Mouse (Mus musculus): ENCODE data around the gene Prelid3b. TPM values are rescaled to one million over a fixed set of nuclear protein-coding genes. Genes with fewer than 3 reads are reported as not detected.
A peak's percentile ranks its signal among the peaks of the same experiment; 100 is the strongest.

The Prelid3b gene
- total RNA-seq, 1 experiment from 2014 or later = 110 TPM

- ATAC-seq (replicated peaks in 1 of 2; ENCODE audit: insufficient read depth in 1 of 2, low FRiP score in 2 of 2, low TSS enrichment in 1 of 2, low read depth in 1 of 2, poor library complexity in 2 of 2, severe bottlenecking in 2 of 2) = peak; percentile 6 to 14; a peak in 1 of 4 replicates
Observed at GRCm38 (mm10) chr2:174472407-174472806, 474 bp downstream of the Prelid3b start.

- no peak for ATAC-seq (replicated peaks in 1 of 2; ENCODE audit: insufficient read depth in 1 of 2, low FRiP score in 2 of 2, low TSS enrichment in 1 of 2, low read depth in 1 of 2, poor library complexity in 2 of 2, severe bottlenecking in 2 of 2)
Observed at GRCm38 (mm10) chr2:174470786-174471405, 2.0 kb downstream of the Prelid3b start.

- ATAC-seq (replicated peaks in 1 of 2; ENCODE audit: insufficient read depth in 1 of 2, low FRiP score in 2 of 2, low TSS enrichment in 1 of 2, low read depth in 1 of 2, poor library complexity in 2 of 2, severe bottlenecking in 2 of 2) = no peak
Observed at GRCm38 (mm10) chr2:174470333-174470732, 2.5 kb downstream of the Prelid3b start.

- ATAC-seq (replicated peaks in 1 of 2; ENCODE audit: insufficient read depth in 1 of 2, low FRiP score in 2 of 2, low TSS enrichment in 1 of 2, low read depth in 1 of 2, poor library complexity in 2 of 2, severe bottlenecking in 2 of 2) = peak; percentile 99 to 100
Observed at GRCm38 (mm10) chr2:174463789-174464523, 8.9 kb downstream of the Prelid3b start, which contains the start of gene Atp5e. Gene Atp5e, minus strand, starts transcription at chr2:174464105.

DNA sequence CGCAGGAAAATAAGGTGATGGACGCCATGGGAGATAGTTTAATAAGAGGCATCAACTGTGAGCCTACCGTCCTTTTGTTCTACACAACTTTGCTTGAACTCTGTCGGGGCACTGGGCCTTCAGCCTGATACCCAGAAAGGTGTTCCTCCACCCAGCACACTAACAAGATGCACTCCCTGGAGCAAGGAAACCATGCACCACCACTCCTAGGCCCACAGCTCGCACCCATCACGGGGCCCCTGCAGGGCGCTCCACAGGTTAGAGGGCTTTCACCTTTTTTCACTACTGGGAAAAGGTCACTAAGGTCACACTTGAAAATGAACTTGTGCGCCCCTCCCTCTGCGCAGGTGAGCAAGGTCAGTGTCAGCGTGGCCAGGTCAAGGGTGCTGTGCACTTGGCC is 9.5 kb downstream of the Prelid3b start:
- ATAC-seq (replicated peaks in 1 of 2; ENCODE audit: insufficient read depth in 1 of 2, low FRiP score in 2 of 2, low TSS enrichment in 1 of 2, low read depth in 1 of 2, poor library complexity in 2 of 2, severe bottlenecking in 2 of 2) = peak in 1 of 2 experiments; percentile 18; a peak in 1 of 4 replicates

DNA sequence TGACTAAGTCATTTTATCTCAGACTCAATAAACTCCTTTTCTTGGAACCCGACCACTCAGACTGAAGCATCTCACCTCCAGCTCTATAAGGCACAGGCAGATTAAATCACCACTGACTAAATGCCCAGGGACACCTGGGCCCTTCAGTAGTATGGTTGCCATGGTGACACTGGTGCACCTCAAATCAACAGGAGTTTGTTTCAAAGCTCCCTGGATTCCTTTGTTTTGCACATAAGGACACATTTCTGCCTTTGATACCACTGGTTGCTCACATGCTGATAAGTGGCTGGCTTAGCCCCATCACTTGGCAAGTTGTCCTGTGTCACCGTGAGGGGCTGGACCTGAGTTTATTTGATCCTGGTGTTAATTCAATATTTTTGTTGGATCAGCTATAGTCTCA is 13.5 kb downstream of the Prelid3b start:
- ATAC-seq (replicated peaks in 1 of 2; ENCODE audit: insufficient read depth in 1 of 2, low FRiP score in 2 of 2, low TSS enrichment in 1 of 2, low read depth in 1 of 2, poor library complexity in 2 of 2, severe bottlenecking in 2 of 2) = no peak

- ATAC-seq (replicated peaks in 1 of 2; ENCODE audit: insufficient read depth in 1 of 2, low FRiP score in 2 of 2, low TSS enrichment in 1 of 2, low read depth in 1 of 2, poor library complexity in 2 of 2, severe bottlenecking in 2 of 2) = peak; percentile 40 to 65; a peak in 3 of 4 replicates
Observed at GRCm38 (mm10) chr2:174453681-174454080, 19.2 kb downstream of the Prelid3b start.

DNA sequence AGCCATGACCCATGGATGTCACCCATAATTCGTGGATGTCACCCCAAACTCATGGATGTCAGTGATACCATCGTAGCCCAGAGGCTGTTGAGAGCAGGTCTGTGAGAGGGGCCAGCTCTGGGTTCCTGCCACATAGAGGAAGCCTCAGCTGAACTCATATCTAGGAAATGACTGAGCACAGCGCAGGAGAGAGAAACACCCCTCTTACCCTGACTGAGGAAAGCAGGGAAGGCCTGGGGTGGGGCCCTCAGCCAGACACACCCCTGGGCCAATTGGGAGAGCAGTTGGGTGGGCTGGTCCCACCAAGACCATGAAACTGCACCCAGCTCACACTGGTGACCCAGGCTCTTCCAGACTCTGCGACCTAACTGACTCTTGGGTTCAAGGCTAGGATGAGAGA is 22.5 kb downstream of the Prelid3b start, which contains the start of gene Tubb1:
TSS of gene Tubb1 (plus strand) at position 343 of the 400 bp plus-strand sequence.
- ATAC-seq (replicated peaks in 1 of 2; ENCODE audit: insufficient read depth in 1 of 2, low FRiP score in 2 of 2, low TSS enrichment in 1 of 2, low read depth in 1 of 2, poor library complexity in 2 of 2, severe bottlenecking in 2 of 2) = peak; percentile 47 to 77; a peak in 3 of 4 replicates

- ATAC-seq (replicated peaks in 1 of 2; ENCODE audit: insufficient read depth in 1 of 2, low FRiP score in 2 of 2, low TSS enrichment in 1 of 2, low read depth in 1 of 2, poor library complexity in 2 of 2, severe bottlenecking in 2 of 2) = no peak
Observed at GRCm38 (mm10) chr2:174448405-174448804, 24.5 kb downstream of the Prelid3b start.

DNA sequence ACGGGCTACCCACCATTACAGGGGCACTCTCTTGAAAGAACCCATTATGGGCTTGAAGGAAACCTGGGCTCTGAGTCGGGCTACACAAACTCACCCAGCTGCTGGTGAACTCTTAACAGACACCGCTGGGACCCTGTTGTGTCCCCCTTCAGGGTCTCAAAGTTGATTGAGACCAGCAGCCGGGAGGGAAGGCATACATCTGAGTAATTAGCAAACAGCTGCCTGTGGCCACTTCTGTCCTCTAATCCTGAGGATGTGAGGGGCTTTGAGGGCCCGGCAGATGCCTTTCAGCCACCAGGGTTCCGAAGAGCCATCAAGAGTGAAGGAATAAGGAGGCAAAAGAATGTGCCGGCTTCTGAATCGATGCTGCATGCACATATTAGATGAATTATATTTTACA is 26.0 kb downstream of the Prelid3b start:
- ATAC-seq (replicated peaks in 1 of 2; ENCODE audit: insufficient read depth in 1 of 2, low FRiP score in 2 of 2, low TSS enrichment in 1 of 2, low read depth in 1 of 2, poor library complexity in 2 of 2, severe bottlenecking in 2 of 2) = no peak

- no peak for ATAC-seq (replicated peaks in 1 of 2; ENCODE audit: insufficient read depth in 1 of 2, low FRiP score in 2 of 2, low TSS enrichment in 1 of 2, low read depth in 1 of 2, poor library complexity in 2 of 2, severe bottlenecking in 2 of 2)
Observed at GRCm38 (mm10) chr2:174446492-174446891, 26.4 kb downstream of the Prelid3b start.

GRCm38 (mm10) chr2:174445018-174445417 is 27.9 kb downstream of the Prelid3b start:
- ATAC-seq (replicated peaks in 1 of 2; ENCODE audit: insufficient read depth in 1 of 2, low FRiP score in 2 of 2, low TSS enrichment in 1 of 2, low read depth in 1 of 2, poor library complexity in 2 of 2, severe bottlenecking in 2 of 2) = no peak

DNA sequence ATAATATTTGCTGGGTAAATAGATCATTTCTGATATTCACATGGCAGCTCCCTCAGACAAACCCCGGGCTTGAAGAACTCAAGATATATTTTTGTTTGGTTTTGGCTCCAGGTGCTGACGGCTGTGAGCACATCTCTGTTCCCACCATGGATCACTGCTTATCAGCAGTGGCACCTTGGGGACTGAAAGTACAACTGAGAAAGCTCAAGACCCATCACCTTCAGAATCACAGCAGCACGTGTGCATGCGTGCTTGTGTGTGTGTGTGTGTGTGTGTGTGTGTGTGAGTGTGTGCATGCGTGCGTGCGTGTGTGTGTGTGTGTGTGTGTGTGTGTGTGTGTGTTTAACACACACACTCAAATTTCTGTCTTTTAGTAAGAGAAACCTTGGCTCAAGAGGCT is 28.5 kb downstream of the Prelid3b start:
- ATAC-seq (replicated peaks in 1 of 2; ENCODE audit: insufficient read depth in 1 of 2, low FRiP score in 2 of 2, low TSS enrichment in 1 of 2, low read depth in 1 of 2, poor library complexity in 2 of 2, severe bottlenecking in 2 of 2) = no peak

GRCm38 (mm10) chr2:174443046-174443445 is 29.8 kb downstream of the Prelid3b start:
- ATAC-seq (replicated peaks in 1 of 2; ENCODE audit: insufficient read depth in 1 of 2, low FRiP score in 2 of 2, low TSS enrichment in 1 of 2, low read depth in 1 of 2, poor library complexity in 2 of 2, severe bottlenecking in 2 of 2) = no peak

DNA sequence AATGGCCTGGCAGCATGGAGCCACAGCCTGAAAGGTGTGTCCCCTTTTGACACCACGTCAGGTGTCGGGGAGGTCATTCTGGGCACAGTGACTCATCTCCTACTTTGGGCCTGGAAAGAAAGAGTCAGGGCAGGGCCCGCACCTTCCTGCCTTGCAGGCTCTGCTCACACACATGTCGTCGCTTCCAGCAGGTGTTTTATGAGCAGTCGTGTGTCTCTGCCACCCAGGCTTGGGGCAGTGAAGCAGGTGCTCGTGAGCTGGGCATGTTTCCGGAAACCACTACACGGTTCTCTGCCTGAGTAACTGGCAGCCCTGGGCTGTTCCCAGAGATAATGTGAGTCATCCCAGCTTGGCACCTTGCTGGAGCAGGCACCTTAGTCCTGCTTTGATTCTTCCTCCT is 30.4 kb downstream of the Prelid3b start:
- ATAC-seq (replicated peaks in 1 of 2; ENCODE audit: insufficient read depth in 1 of 2, low FRiP score in 2 of 2, low TSS enrichment in 1 of 2, low read depth in 1 of 2, poor library complexity in 2 of 2, severe bottlenecking in 2 of 2) = no peak

DNA sequence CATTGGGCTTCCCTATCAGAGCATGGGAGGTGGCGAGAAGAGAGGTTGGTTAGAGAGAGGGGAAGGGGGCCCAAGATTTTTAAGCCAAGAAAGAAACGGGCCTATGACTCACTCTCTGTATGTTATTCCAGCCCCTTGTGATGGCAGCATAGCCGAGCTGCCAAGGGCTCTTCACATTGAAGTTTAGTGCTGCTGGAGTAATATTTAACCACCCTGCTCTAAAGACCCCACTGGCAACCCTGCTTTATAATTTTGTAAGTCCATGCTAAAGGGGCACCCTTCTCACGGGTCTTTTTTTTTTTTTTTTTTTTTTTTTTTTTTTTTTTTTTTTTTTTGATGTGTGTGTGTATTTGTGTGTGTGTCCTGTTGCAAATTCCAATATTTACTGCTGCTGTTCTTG is 31.0 kb downstream of the Prelid3b start:
- no peak for ATAC-seq (replicated peaks in 1 of 2; ENCODE audit: insufficient read depth in 1 of 2, low FRiP score in 2 of 2, low TSS enrichment in 1 of 2, low read depth in 1 of 2, poor library complexity in 2 of 2, severe bottlenecking in 2 of 2)

DNA sequence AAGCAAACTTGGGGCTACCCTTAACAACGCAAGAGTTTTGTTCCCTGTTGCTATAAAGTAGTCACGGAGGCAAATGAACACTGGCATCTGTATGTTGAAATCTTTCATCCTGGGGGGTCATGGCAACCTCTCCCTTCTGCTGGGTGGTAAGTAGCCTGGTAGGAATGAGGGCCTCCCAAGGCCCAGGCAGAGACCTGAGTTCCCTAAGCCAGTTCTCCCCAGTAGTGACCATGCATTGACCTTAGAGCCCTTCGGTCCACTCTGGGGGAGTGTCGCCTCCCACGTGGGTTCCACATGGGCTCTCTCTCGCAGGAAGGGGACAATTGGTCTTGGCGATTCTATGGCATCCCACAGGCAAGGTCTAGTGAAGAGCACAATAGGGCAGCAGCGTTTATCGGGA is 32.9 kb downstream of the Prelid3b start:
- no peak for ATAC-seq (replicated peaks in 1 of 2; ENCODE audit: insufficient read depth in 1 of 2, low FRiP score in 2 of 2, low TSS enrichment in 1 of 2, low read depth in 1 of 2, poor library complexity in 2 of 2, severe bottlenecking in 2 of 2)

- peak; percentile 19 to 25; a peak in 2 of 4 replicates for ATAC-seq (replicated peaks in 1 of 2; ENCODE audit: insufficient read depth in 1 of 2, low FRiP score in 2 of 2, low TSS enrichment in 1 of 2, low read depth in 1 of 2, poor library complexity in 2 of 2, severe bottlenecking in 2 of 2)
Observed at GRCm38 (mm10) chr2:174439450-174439838, 33.4 kb downstream of the Prelid3b start.
